Mouse (Mus musculus) embryonic facial prominence, embryonic 14.5 days (tissue): ENCODE results near the gene Colgalt2. TPM values are rescaled to one million over a fixed set of nuclear protein-coding genes. Genes with fewer than 3 reads are reported as not detected.
"Not testable (repeated sequence)": the region's sequence is repeated elsewhere in the genome, so short reads cannot be mapped to it uniquely, and the experiment has no call there.

Experiments
- ATAC-seq: fragments of 200-750 bp; cut with Nextera tagmentation; 2 replicates; pipeline ENCODE4 v1.8.0; 2017; ENCODE audit warnings: low read depth, moderate number of reproducible peaks, moderate TSS enrichment
- DNase-seq: peaks from one replicate; pipeline ENCODE4 v3.0.0-alpha.2; 2015; ENCODE audit warnings: low spot score
- H3K27ac ChIP-seq: fragments of 300-500 bp; sonication (generic); replicated peaks from 2 replicates; pipeline ENCODE4 v1.5.1; 2014; ENCODE audit warnings: low read depth, mild to moderate bottlenecking, low read length, moderate library complexity
- H3K27me3 ChIP-seq: fragments of 300-500 bp; sonication (generic); replicated peaks from 2 replicates; pipeline ENCODE4 v1.6.1; 2014; ENCODE audit warnings: low read length; ENCODE audit not compliant: control insufficient read depth, insufficient read depth
- H3K36me3 ChIP-seq: fragments of 300-500 bp; sonication (generic); 2 replicates; pipeline ENCODE4 v1.6.1; 2014; ENCODE audit warnings: low read length, mixed read lengths; ENCODE audit not compliant: control insufficient read depth, insufficient read depth
- H3K4me1 ChIP-seq: fragments of 300-500 bp; sonication (generic); 2 replicates; pipeline ENCODE4 v1.6.1; 2014; ENCODE audit warnings: antibody characterized with exemption, low read length; ENCODE audit not compliant: control insufficient read depth, insufficient read depth
- H3K4me2 ChIP-seq: fragments of 300-500 bp; sonication (generic); 2 replicates; pipeline ENCODE4 v1.6.1; 2014; ENCODE audit warnings: low read depth, mild to moderate bottlenecking, low read length, moderate library complexity, mixed read lengths
- H3K4me3 ChIP-seq: fragments of 300-500 bp; sonication (generic); 2 replicates; pipeline ENCODE4 v1.5.1; 2014; ENCODE audit warnings: low read depth, mild to moderate bottlenecking, low read length
- H3K9ac ChIP-seq: fragments of 300-500 bp; sonication (generic); 2 replicates; pipeline ENCODE4 v1.6.1; 2014; ENCODE audit warnings: low read depth, mild to moderate bottlenecking, low read length, moderate library complexity, mixed read lengths
- H3K9me3 ChIP-seq: fragments of 300-500 bp; sonication (generic); 2 replicates; pipeline ENCODE4 v1.6.1; 2016; ENCODE audit warnings: low read length; ENCODE audit not compliant: control insufficient read depth
- WGBS: fragments of 180-500 bp; shearing (Covaris S2); extraction: QIAGEN DNeasy Blood & Tissue Kit; methylation state at CpG from one replicate; pipeline ENCODE4 v1.1.7; 2014; 5-methylcytosine and 5-hydroxymethylcytosine counted together
- polyA plus RNA-seq: library from polyadenylated mRNA; unstranded; fragments of >200 nt; fragmentation: Nextera tagmentation; extraction: Ambion mirVana; gene quantifications from 2 replicates; pipeline ENCODE4 v1.2.1, GENCODE M21; 2014

Gene Colgalt2
- polyA plus RNA-seq, 1 experiment from 2014 or later: 5.5 TPM

- no peaks in the 10 kb centered on the region for H3K4me1 ChIP-seq
- no peak overlapping the region for H3K9ac ChIP-seq
- no peaks in the 10 kb centered on the region for H3K36me3 ChIP-seq
- no peak overlapping the region for H3K4me2 ChIP-seq
- H3K9me3 ChIP-seq: no peaks in the 10 kb centered on the region
- no peak overlapping the region for H3K4me3 ChIP-seq
- no peak for ATAC-seq
- no peak for DNase-seq
- no peak overlapping the region for H3K27ac ChIP-seq
- 68% methylated on average over 4 of the region's 4 CpGs for WGBS
- H3K27me3 ChIP-seq: no peaks in the 10 kb centered on the region
These were observed 34.5 kb downstream of the Colgalt2 start for GRCm38 (mm10) chr1:152434166-152434565.

- WGBS: 82% methylated on average over 16 of the region's 17 CpGs
- not testable (repeated sequence) for H3K27me3 ChIP-seq, H3K4me2 ChIP-seq, H3K9me3 ChIP-seq, H3K4me3 ChIP-seq, ATAC-seq, H3K9ac ChIP-seq, H3K27ac ChIP-seq, DNase-seq, H3K4me1 ChIP-seq, H3K36me3 ChIP-seq
These were observed 37.9 kb downstream of the Colgalt2 start for GRCm38 (mm10) chr1:152437518-152437917.

GRCm38 (mm10) chr1:152439408-152439807, 39.8 kb downstream of the Colgalt2 start:
- H3K27ac ChIP-seq: no peak overlapping the region
- DNase-seq (no peak), ATAC-seq (no peak)
- no peaks in the 10 kb centered on the region for H3K9me3 ChIP-seq
- WGBS: 61% methylated on average over 4 of the region's 4 CpGs
- no peaks in the 10 kb centered on the region for H3K27me3 ChIP-seq
- no peak overlapping the region for H3K4me2 ChIP-seq
- no peak overlapping the region for H3K4me3 ChIP-seq
- no peak overlapping the region for H3K9ac ChIP-seq
- no peaks in the 10 kb centered on the region for H3K4me1 ChIP-seq
- no peaks in the 10 kb centered on the region for H3K36me3 ChIP-seq

- no peak overlapping the region for H3K9ac ChIP-seq
- no peaks in the 10 kb centered on the region for H3K4me1 ChIP-seq
- WGBS: 78% methylated on average over 10 of the region's 10 CpGs
- H3K4me2 ChIP-seq: no peak overlapping the region
- no peak overlapping the region for H3K27ac ChIP-seq
- no peaks in the 10 kb centered on the region for H3K9me3 ChIP-seq
- no peaks in the 10 kb centered on the region for H3K36me3 ChIP-seq
- DNase-seq (no peak), ATAC-seq (no peak)
- no peaks in the 10 kb centered on the region for H3K27me3 ChIP-seq
- H3K4me3 ChIP-seq: no peak overlapping the region
These were observed 40.2 kb downstream of the Colgalt2 start for GRCm38 (mm10) chr1:152439874-152440273.

- Histone ChIP-seq H3K9me3 (no peaks in the 10 kb centered on the region), H3K27me3 (no peaks in the 10 kb centered on the region), H3K4me2 (no peak overlapping the region), H3K36me3 (no peaks in the 10 kb centered on the region), H3K27ac (no peak overlapping the region), H3K9ac (no peak overlapping the region), H3K4me1 (no peaks in the 10 kb centered on the region), H3K4me3 (no peak overlapping the region)
- no peak for ATAC-seq
- 87% methylated on average over 7 of the region's 7 CpGs for WGBS
- DNase-seq: no peak
These were observed 45.0 kb downstream of the Colgalt2 start for GRCm38 (mm10) chr1:152444630-152445029.

- WGBS: 78% methylated on average over 6 of the region's 6 CpGs
- Histone ChIP-seq H3K4me3 (no peak overlapping the region), H3K4me2 (no peak overlapping the region), H3K36me3 (no peaks in the 10 kb centered on the region), H3K27ac (no peak overlapping the region), H3K4me1 (no peaks in the 10 kb centered on the region), H3K27me3 (no peaks in the 10 kb centered on the region), H3K9me3 (no peaks in the 10 kb centered on the region), H3K9ac (no peak overlapping the region)
- ATAC-seq (no peak), DNase-seq (no peak)
These were observed 46.3 kb downstream of the Colgalt2 start for GRCm38 (mm10) chr1:152445925-152446324.

- DNase-seq (no peak), ATAC-seq (no peak)
- Histone ChIP-seq H3K27me3 (no peaks in the 10 kb centered on the region), H3K27ac (no peak overlapping the region), H3K9ac (no peak overlapping the region), H3K36me3 (no peaks in the 10 kb centered on the region), H3K4me3 (no peak overlapping the region), H3K4me2 (no peak overlapping the region), H3K9me3 (no peaks in the 10 kb centered on the region), H3K4me1 (peaks cover 14% of the 10 kb centered on the region; the same call in 1 of the 2 replicates)
- 58% methylated on average over 5 of the region's 5 CpGs for WGBS
These were observed 54.9 kb downstream of the Colgalt2 start for GRCm38 (mm10) chr1:152454536-152454935.

- Histone ChIP-seq H3K9ac (no peak overlapping the region), H3K4me2 (no peak overlapping the region), H3K9me3 (no peaks in the 10 kb centered on the region), H3K36me3 (no peaks in the 10 kb centered on the region), H3K4me1 (peaks cover 14% of the 10 kb centered on the region; the same call in 1 of the 2 replicates), H3K4me3 (no peak overlapping the region), H3K27ac (no peak overlapping the region; the same call in 1 of the 2 replicates), H3K27me3 (no peaks in the 10 kb centered on the region)
- peak; percentile 46 for DNase-seq
- ATAC-seq: peak; percentile 47; the same call in 1 of the 2 replicates
- WGBS: 61% methylated on average over 10 of the region's 10 CpGs
These were observed 55.9 kb downstream of the Colgalt2 start for GRCm38 (mm10) chr1:152455275-152456243.
